In the genomic region with DNA sequence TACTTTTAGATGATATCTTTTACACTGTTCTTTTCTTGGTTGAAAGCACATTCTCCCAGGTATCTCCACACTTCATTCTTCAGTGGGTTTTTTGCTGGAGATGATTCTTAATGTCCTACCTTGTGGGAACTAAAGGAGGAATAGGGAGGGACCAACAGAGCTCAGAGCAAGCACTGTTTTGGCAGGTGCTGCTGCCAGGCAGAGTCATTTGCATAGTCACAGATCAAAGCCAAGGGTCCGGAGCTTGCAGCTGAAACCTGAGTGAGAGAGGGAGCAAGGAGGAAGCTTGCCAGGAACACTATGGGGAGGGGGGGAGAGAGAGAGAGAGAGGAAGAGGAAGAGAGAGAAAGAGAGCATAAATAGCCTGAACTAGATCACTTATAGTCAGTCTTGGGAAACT, we compare ENCODE assay signal across 25 mouse cellular contexts. TPM values are rescaled to one million over a fixed set of nuclear protein-coding genes. Genes with fewer than 3 reads are reported as not detected.
DNase-seq lines count a peak whose midpoint lies in the region; ATAC-seq and TF ChIP-seq lines count a peak whose summit lies in the region.
"Had no signal": no experiment of that assay in that cellular context is flagged by ENCODE, and none has a peak within 500 bp of the region (broad histone marks: within the 10 kb centered on the region; RNA-seq: fewer than 3 reads in every experiment).

No protein-coding gene starts in this region.

- no peak overlapping the region for H3K9ac ChIP-seq in kidney, embryonic 16.5 days (replicated peaks; ENCODE audit: low read length)
- no peak overlapping the region for H3K9ac ChIP-seq in forebrain, embryonic 13.5 days
- H3K9ac ChIP-seq: embryonic facial prominence, embryonic 15.5 days; forebrain, embryonic 15.5 days; hindbrain, embryonic 12.5 days had no signal

- no peak overlapping the region for H3K4me2 ChIP-seq in kidney, embryonic 16.5 days (replicated peaks; ENCODE audit: low read depth, low read length)
- no peak overlapping the region for H3K4me2 ChIP-seq in forebrain, embryonic 13.5 days
- H3K4me2 ChIP-seq: embryonic facial prominence, embryonic 15.5 days; forebrain, embryonic 15.5 days; hindbrain, embryonic 12.5 days had no signal

- no peak for TF ChIP-seq CTCF in kidney, adult 2 months (conservative IDR thresholded peaks at IDR 0.05; ENCODE audit: insufficient read depth, insufficient read length, low read depth, low read length)

- H3K4me3 ChIP-seq in kidney, adult 2 months (ENCODE audit: insufficient read depth, low read depth, low read length) = no peak overlapping the region
- no peak overlapping the region for H3K4me3 ChIP-seq in kidney, embryonic 16.5 days (ENCODE audit: low read length)
- H3K4me3 ChIP-seq in forebrain, embryonic 13.5 days = no peak overlapping the region
- H3K4me3 ChIP-seq: embryonic facial prominence, embryonic 15.5 days; erythroblast, embryonic 14.5 days; forebrain, embryonic 10.5 days; forebrain, embryonic 15.5 days; hindbrain, embryonic 12.5 days had no signal

- peak; percentile 34 for DNase-seq in kidney, adult 2 months
- no peak for DNase-seq in kidney, postnatal 10 days
- DNase-seq in A20 (ENCODE audit: low read depth, low spot score) (peak; percentile 20), ES-CJ7 (ENCODE audit: low read depth, low spot score) (peak; percentile 20)
- no peak for DNase-seq in frontal cortex, postnatal 14 days (ENCODE audit: low spot score in 2 of 2)
- DNase-seq: adrenal gland, adult 2 months; adrenal gland, postnatal 25 days; cerebellum, adult 2 months; cerebellum, postnatal 10 days; embryo, embryonic 11 days; gastrocnemius, postnatal 10 days; heart, postnatal 10 days; heart, postnatal 4 days had no signal

- H3K4me1 ChIP-seq in kidney, adult 2 months (ENCODE audit: control insufficient read depth, insufficient read depth, low read length) = no peaks in the 10 kb centered on the region
- no peaks in the 10 kb centered on the region for H3K4me1 ChIP-seq in kidney, embryonic 16.5 days (ENCODE audit: insufficient read depth, low read length)
- no peaks in the 10 kb centered on the region for H3K4me1 ChIP-seq in forebrain, embryonic 13.5 days
- H3K4me1 ChIP-seq: embryonic facial prominence, embryonic 15.5 days; forebrain, embryonic 10.5 days; forebrain, embryonic 15.5 days; hindbrain, embryonic 12.5 days had no signal

- H3K27me3 ChIP-seq in kidney, adult 2 months (replicated peaks; ENCODE audit: control insufficient read depth, insufficient read depth, low read length) = no peaks in the 10 kb centered on the region
- H3K27me3 ChIP-seq in kidney, embryonic 16.5 days (ENCODE audit: insufficient read depth, low read length) = no peaks in the 10 kb centered on the region
- H3K27me3 ChIP-seq in forebrain, embryonic 13.5 days = no peaks in the 10 kb centered on the region
- H3K27me3 ChIP-seq: embryonic facial prominence, embryonic 15.5 days; forebrain, embryonic 15.5 days; hindbrain, embryonic 12.5 days had no signal

- WGBS in kidney, adult 2 months = 3% methylated on average over 1 of the region's 1 CpGs
- WGBS in kidney, embryonic 16.5 days = 11% methylated on average over 1 of the region's 1 CpGs
- 25% methylated on average over 1 of the region's 1 CpGs for WGBS in forebrain, embryonic 13.5 days

- H3K36me3 ChIP-seq in kidney, adult 2 months (ENCODE audit: control insufficient read depth, insufficient read depth, low read length) = no peaks in the 10 kb centered on the region
- no peaks in the 10 kb centered on the region for H3K36me3 ChIP-seq in kidney, embryonic 16.5 days (ENCODE audit: insufficient read depth, low read length)
- H3K36me3 ChIP-seq in forebrain, embryonic 13.5 days (ENCODE audit: poor library complexity, severe bottlenecking) = no peaks in the 10 kb centered on the region
- H3K36me3 ChIP-seq: embryonic facial prominence, embryonic 15.5 days; forebrain, embryonic 10.5 days; forebrain, embryonic 15.5 days; hindbrain, embryonic 12.5 days had no signal

- no peak overlapping the region for H3K27ac ChIP-seq in kidney, adult 2 months (ENCODE audit: insufficient read depth, low read depth, low read length)
- no peak overlapping the region for H3K27ac ChIP-seq in kidney, embryonic 16.5 days (ENCODE audit: low read length)
- no peak overlapping the region for H3K27ac ChIP-seq in forebrain, embryonic 13.5 days
- H3K27ac ChIP-seq: embryonic facial prominence, embryonic 15.5 days; forebrain, embryonic 10.5 days; forebrain, embryonic 15.5 days; hindbrain, embryonic 12.5 days had no signal

- peaks cover 3% of the 10 kb centered on the region; the same call in 1 of the 2 replicates for H3K9me3 ChIP-seq in kidney, embryonic 16.5 days (ENCODE audit: low read length)
- H3K9me3 ChIP-seq in forebrain, embryonic 13.5 days (replicated peaks) = 0 out of 2 replicates have a peak, but pooled peaks cover 3% of the 10 kb centered on the region
- H3K9me3 ChIP-seq: embryonic facial prominence, embryonic 15.5 days; forebrain, embryonic 15.5 days; hindbrain, embryonic 12.5 days had no signal

- peak; percentile 46; the same call in 1 of the 2 replicates for ATAC-seq in kidney, embryonic 16.5 days (ENCODE audit: low FRiP score, low TSS enrichment)
- no peak for ATAC-seq in forebrain, embryonic 13.5 days
- ATAC-seq: forebrain, embryonic 15.5 days; hindbrain, embryonic 16.5 days; inflammation-experienced regulatory T-cells, adult 6 months had no signal

- TF ChIP-seq POLR2A in kidney, adult 2 months (IDR thresholded peaks at IDR 0.05; ENCODE audit: low read depth, low read length) = no peak

RNA-seq across cellular contexts. Expression of a gene that starts 12.9 kb away (rescaled TPM):
- not detected in 2 replicates for polyA plus RNA-seq in kidney, adult 2 months (2012; rRNA removed)
- not detected in 2 replicates for polyA plus RNA-seq in kidney, embryonic 16.5 days (2015; fragmentation: Nextera tagmentation; extraction: Ambion mirVana)
- polyA plus RNA-seq in forebrain, embryonic 13.5 days (2015; fragmentation: Nextera tagmentation; extraction: Ambion mirVana) = not detected in 2 replicates
- polyA plus RNA-seq: adrenal gland, adult 2 months; cerebellum, adult 2 months; embryonic facial prominence, embryonic 11.5 days; embryonic facial prominence, embryonic 15.5 days; erythroblast, embryonic 14.5 days; forebrain, embryonic 10.5 days; forebrain, embryonic 15.5 days; gonadal fat pad, adult 2 months; heart, embryonic 14.5 days; hindbrain, embryonic 12.5 days; hindbrain, embryonic 16.5 days; inflammation-experienced regulatory T-cells, adult 6 months had no signal

RNA-seq across cellular contexts. Expression of a gene that starts 34.5 kb away (rescaled TPM):
- polyA plus RNA-seq in kidney, adult 2 months (2012; rRNA removed) = 0.04 and 0.08 TPM in 2 replicates
- 0.10 and 0.15 TPM in 2 replicates for polyA plus RNA-seq in kidney, embryonic 16.5 days (2015; fragmentation: Nextera tagmentation; extraction: Ambion mirVana)
- polyA plus RNA-seq in forebrain, embryonic 13.5 days (2015; fragmentation: Nextera tagmentation; extraction: Ambion mirVana) = 0.34 and 0.52 TPM in 2 replicates
- polyA plus RNA-seq: embryonic facial prominence, embryonic 11.5 days; erythroblast, embryonic 14.5 days had no signal

Comparison
In these comparisons a context has a peak if more than half of its experiments do, and no peak if none do; other contexts are left out.
1. DNase-seq: peak in kidney, adult 2 months (single experiment), A20 (single experiment) and ES-CJ7 (single experiment); none in kidney, postnatal 10 days (single experiment) and frontal cortex, postnatal 14 days (0 of 2).